Mouse (Mus musculus) limb, embryonic 10.5 days (tissue): ENCODE results near the gene Tcaf1. TPM values are rescaled to one million over a fixed set of nuclear protein-coding genes. Genes with fewer than 3 reads are reported as not detected.

Source experiments
- DNase-seq: peaks from one replicate; pipeline ENCODE4 v3.0.0-alpha.2; 2017; ENCODE audit warnings: low spot score
- H3K27ac ChIP-seq: fragments of 300-500 bp; sonication (generic); 2 replicates; pipeline ENCODE4 v1.5.1; 2016; ENCODE audit warnings: mild to moderate bottlenecking
- H3K27me3 ChIP-seq: fragments of 300-500 bp; sonication (generic); 2 replicates; pipeline ENCODE4 v1.6.1; 2016; ENCODE audit warnings: low read depth, mild to moderate bottlenecking; ENCODE audit not compliant: poor library complexity, severe bottlenecking
- H3K36me3 ChIP-seq: fragments of 300-500 bp; sonication (generic); 2 replicates; pipeline ENCODE4 v1.6.1; 2016; ENCODE audit warnings: mild to moderate bottlenecking, moderate library complexity
- H3K4me1 ChIP-seq: fragments of 300-500 bp; sonication (generic); 2 replicates; pipeline ENCODE4 v1.6.1; 2016
- H3K4me3 ChIP-seq: fragments of 300-500 bp; sonication (generic); 2 replicates; pipeline ENCODE4 v1.5.1; 2016; ENCODE audit warnings: mild to moderate bottlenecking, moderate library complexity
- H3K9me3 ChIP-seq: fragments of 300-500 bp; sonication (generic); replicated peaks from 2 replicates; pipeline ENCODE4 v1.6.1; 2016; ENCODE audit warnings: mild to moderate bottlenecking
- WGBS: fragments of 180-500 bp; shearing (Covaris S2); methylation state at CpG from one replicate; pipeline ENCODE4 v1.1.7; 2016; 5-methylcytosine and 5-hydroxymethylcytosine counted together
- polyA plus RNA-seq: library from polyadenylated mRNA; unstranded; fragments of >200 nt; fragmentation: Nextera tagmentation; extraction: Ambion mirVana; gene quantifications from 2 replicates; pipeline ENCODE4 v1.2.1, GENCODE M21; 2016

Tcaf1 gene
- polyA plus RNA-seq, 1 experiment from 2014 or later = 88.8 TPM

DNA sequence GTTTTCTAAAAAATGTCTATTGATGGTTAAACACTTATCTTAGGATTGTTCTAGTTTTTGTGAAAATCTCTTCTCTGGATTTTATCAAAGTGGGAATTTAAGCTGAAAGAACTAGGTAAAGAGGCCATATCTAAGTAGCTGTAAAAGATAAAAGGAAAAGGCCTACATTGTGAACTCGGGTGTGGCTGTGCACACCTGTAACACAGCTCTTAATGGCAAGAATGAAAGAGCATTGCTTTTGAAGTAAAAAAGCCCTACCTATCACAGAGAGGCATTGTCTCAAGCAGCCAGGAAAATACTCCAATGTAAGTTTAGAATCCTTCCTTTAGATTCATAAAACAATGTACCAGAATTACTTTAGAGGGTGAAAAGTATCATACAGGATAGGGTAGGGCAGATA lies 38.1 kb downstream of the Tcaf1 start:
- H3K36me3 ChIP-seq = peaks cover 62% of the 10 kb centered on the region

DNA sequence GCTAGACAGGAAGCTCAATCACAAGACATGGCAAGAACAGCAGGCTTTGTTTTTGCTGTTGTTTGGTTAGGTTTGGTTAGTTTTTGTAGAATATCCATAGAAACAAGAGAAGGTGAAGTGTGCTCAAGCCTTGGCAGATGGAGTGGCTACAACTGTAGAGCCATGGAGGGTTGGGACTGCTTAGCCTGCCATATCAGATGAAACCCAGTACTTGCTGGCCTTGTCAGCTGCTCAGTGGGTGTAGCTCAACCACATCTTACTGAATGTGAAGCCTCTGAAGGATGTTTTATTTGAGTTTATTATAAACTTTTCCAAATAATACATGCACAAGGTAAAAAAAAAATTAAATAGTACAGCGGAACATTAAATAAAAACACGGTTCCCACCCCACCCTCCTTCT lies 42.2 kb downstream of the Tcaf1 start:
- no peak for DNase-seq
- WGBS = 98% methylated on average over 2 of the region's 2 CpGs
- no peak overlapping the region for H3K4me3 ChIP-seq
- H3K36me3 ChIP-seq = peaks cover 24% of the 10 kb centered on the region
- no peaks in the 10 kb centered on the region for H3K4me1 ChIP-seq
- no peaks in the 10 kb centered on the region for H3K27me3 ChIP-seq
- H3K27ac ChIP-seq = no peak overlapping the region
- no peaks in the 10 kb centered on the region for H3K9me3 ChIP-seq

More for the DNA sequence above, 38.1 kb downstream of the Tcaf1 start:
- no peaks in the 10 kb centered on the region for H3K9me3 ChIP-seq
- H3K4me3 ChIP-seq = no peak overlapping the region
- H3K27me3 ChIP-seq = no peaks in the 10 kb centered on the region
- WGBS = 89% methylated on average over 1 of the region's 1 CpGs
- DNase-seq = no peak
- no peak overlapping the region for H3K27ac ChIP-seq
- H3K4me1 ChIP-seq = no peaks in the 10 kb centered on the region

DNA sequence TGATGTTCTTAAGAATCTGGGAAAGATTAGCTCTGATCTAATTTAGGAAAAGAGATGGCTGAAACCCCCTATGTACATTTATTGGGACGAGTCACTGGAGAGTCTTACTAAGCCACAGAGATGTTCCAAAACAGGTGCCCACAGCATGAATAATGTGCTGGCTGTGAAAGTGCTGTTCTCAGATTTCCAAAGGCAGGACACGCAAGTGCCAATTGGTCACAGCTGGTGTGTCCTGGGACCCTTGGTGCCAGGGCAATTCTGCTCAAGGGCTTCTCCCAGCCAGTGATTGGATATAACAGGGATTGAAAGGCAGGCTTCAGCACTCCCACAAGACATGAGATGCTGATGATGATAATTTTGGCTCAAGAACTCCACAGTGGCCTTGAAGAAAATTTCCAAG lies 48.1 kb downstream of the Tcaf1 start:
- H3K4me1 ChIP-seq = no peaks in the 10 kb centered on the region
- 51% methylated on average over 2 of the region's 2 CpGs for WGBS
- H3K27me3 ChIP-seq = no peaks in the 10 kb centered on the region
- H3K36me3 ChIP-seq = no peaks in the 10 kb centered on the region
- no peaks in the 10 kb centered on the region for H3K9me3 ChIP-seq
- no peak overlapping the region for H3K4me3 ChIP-seq
- no peak for DNase-seq
- no peak overlapping the region for H3K27ac ChIP-seq

DNA sequence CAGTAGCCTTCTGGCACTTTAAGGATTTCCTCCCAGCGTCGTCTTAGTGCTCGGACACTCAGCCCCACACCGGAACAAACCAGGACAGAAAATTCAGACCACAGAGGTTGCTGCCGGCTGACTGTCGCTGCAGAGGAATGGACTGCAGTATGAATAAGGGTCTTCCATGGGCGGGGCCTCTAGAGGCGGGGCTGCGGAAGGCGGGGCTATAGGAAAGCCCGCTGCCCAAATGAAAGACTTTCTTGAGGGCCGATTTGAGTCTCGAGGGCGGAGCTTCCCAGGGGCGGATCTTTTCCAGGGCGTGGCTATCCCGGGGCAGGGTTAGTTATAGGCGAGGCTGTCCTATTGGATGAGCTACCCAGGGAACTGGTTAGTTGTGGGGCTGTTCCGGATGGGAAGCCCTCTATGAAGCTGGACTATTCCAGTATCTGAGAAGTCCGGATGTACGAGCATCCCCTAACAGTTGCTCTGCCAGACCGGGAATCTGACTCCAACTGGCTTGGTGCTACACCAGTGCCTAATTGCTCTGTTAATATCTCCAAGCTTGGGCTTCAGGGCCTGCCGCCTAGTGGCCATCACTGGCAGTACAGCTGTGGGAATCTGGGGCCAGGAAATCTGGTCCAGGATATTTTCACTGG lies 64.9 kb downstream of the Tcaf1 start, which contains the start of gene Tcaf2:
Gene Tcaf2 (minus strand): TSS at position 343 of the 638 bp plus-strand sequence.
- no peak within 1 kb of the TSS for H3K27ac ChIP-seq
- WGBS = under 1% methylated on average over 23 of the region's 23 CpGs
- no peaks in the 10 kb centered on the region for H3K36me3 ChIP-seq
- H3K4me1 ChIP-seq = no peaks in the 10 kb centered on the region
- DNase-seq = peak; percentile 86
- no peaks in the 10 kb centered on the region for H3K27me3 ChIP-seq
- no peaks in the 10 kb centered on the region for H3K9me3 ChIP-seq
- H3K4me3 ChIP-seq = peak within 1 kb of the TSS; percentile 49

DNA sequence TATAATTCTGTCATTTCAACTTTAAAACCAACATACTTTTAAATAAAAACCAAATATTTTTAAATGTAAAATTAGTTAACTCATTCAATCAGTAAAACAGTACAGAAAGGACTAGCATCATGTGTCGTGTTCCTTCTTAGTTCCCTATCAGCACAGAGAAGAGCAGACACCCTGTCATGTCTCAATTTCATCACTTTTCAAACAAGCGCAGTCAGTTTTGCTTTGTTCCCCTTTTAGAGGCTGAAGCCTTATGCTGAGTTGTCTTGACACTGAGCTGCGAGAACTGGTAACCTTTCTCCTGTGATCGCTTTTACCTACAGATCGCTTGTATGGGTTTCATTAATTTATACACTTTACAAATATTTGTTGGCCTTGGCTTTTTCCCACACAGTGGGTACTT lies 75.5 kb downstream of the Tcaf1 start:
- Histone ChIP-seq H3K4me3 (no peak overlapping the region), H3K9me3 (no peaks in the 10 kb centered on the region), H3K27me3 (no peaks in the 10 kb centered on the region), H3K4me1 (no peaks in the 10 kb centered on the region), H3K36me3 (no peaks in the 10 kb centered on the region), H3K27ac (no peak overlapping the region)
- 89% methylated on average over 5 of the region's 5 CpGs for WGBS
- no peak for DNase-seq

DNA sequence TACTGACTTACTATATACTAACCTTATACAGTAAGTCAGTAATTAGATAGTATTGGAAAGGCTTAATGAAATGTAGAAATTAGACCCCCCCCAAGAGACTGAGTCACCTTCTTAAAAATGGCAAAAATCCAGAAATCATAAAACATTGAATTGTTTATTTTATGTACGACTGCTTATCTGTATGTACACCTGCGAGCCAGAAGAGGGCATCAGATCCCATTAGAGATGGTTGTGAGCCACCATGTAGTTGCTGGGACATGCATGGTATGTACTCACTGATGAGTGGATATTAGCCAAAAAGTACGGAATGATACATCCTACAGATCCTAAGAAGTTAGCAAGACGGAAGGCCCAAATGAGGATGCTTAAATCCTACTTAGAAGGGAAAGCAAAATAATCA lies 78.5 kb downstream of the Tcaf1 start:
- no peaks in the 10 kb centered on the region for H3K27me3 ChIP-seq
- H3K4me3 ChIP-seq = no peak overlapping the region
- no peak for DNase-seq
- WGBS = 77% methylated on average over 4 of the region's 4 CpGs
- H3K36me3 ChIP-seq = no peaks in the 10 kb centered on the region
- H3K27ac ChIP-seq = no peak overlapping the region
- H3K9me3 ChIP-seq = no peaks in the 10 kb centered on the region
- H3K4me1 ChIP-seq = no peaks in the 10 kb centered on the region

Other genes with a start within 250 kb of the Tcaf1 start
- not detected in 2 replicates for gene Olfr458, start 244.9 kb downstream of the Tcaf1 start, polyA plus RNA-seq
- 0.04 TPM in 1 of 2 replicates, not detected in the other for gene Olfr457, start 233.8 kb downstream of the Tcaf1 start, polyA plus RNA-seq
- 0.18 TPM in 1 of 2 replicates, not detected in the other for gene Olfr456, start 222.9 kb downstream of the Tcaf1 start, polyA plus RNA-seq
- gene Olfr455, start 162.5 kb downstream of the Tcaf1 start, polyA plus RNA-seq = not detected in 2 replicates
- not detected in 2 replicates for gene Tcaf3, start 112.4 kb downstream of the Tcaf1 start, polyA plus RNA-seq
- gene Tcaf2, start 64.8 kb downstream of the Tcaf1 start, polyA plus RNA-seq = 3.9 and 5.3 TPM in 2 replicates
- not detected in 2 replicates for gene Olfr453, start 29.3 kb upstream of the Tcaf1 start, polyA plus RNA-seq
- not detected in 2 replicates for gene Olfr38, start 46.3 kb upstream of the Tcaf1 start, polyA plus RNA-seq
- not detected in 2 replicates for gene Olfr452, start 75.0 kb upstream of the Tcaf1 start, polyA plus RNA-seq
- not detected in 2 replicates for gene Olfr450, start 101.9 kb upstream of the Tcaf1 start, polyA plus RNA-seq
- gene Olfr449, start 124.3 kb upstream of the Tcaf1 start, polyA plus RNA-seq = not detected in 2 replicates
- gene Olfr448, start 180.4 kb upstream of the Tcaf1 start, polyA plus RNA-seq = not detected in 2 replicates
- not detected in 2 replicates for gene Olfr447, start 198.8 kb upstream of the Tcaf1 start, polyA plus RNA-seq
- not detected in 2 replicates for gene Olfr446, start 211.3 kb upstream of the Tcaf1 start, polyA plus RNA-seq
- gene Olfr444, start 239.0 kb upstream of the Tcaf1 start, polyA plus RNA-seq = not detected in 2 replicates